Mouse (Mus musculus) heart, adult 2 months (tissue): ENCODE measurements around the gene Rnf39.

Experiments used
- CTCF ChIP-seq: fragments of 200-600 bp; IDR thresholded peaks from 2 replicates; pipeline ENCODE4 v1.8.1; 2022; ENCODE audit warnings: antibody characterized with exemption, mild to moderate bottlenecking, moderate library complexity
- EP300 ChIP-seq: fragments of 200-500 bp; IDR thresholded peaks from 2 replicates; pipeline ENCODE4 v1.6.1; 2011; ENCODE audit warnings: low read depth, low read length, control low read depth; ENCODE audit not compliant: insufficient read depth

GRCm38 (mm10) chr17:36922715-36923114 lies 20.0 kb upstream of the Rnf39 start:
- TF ChIP-seq CTCF (no peak), EP300 (no peak)
